Mouse (Mus musculus) retina, embryonic 14.5 days (tissue): ENCODE results near the gene Gatad2b.

ENCODE experiments used
- DNase-seq: peaks from one replicate; pipeline ENCODE4 v3.0.0-alpha.2; 2015; ENCODE audit warnings: low spot score

Gene Gatad2b

DNA sequence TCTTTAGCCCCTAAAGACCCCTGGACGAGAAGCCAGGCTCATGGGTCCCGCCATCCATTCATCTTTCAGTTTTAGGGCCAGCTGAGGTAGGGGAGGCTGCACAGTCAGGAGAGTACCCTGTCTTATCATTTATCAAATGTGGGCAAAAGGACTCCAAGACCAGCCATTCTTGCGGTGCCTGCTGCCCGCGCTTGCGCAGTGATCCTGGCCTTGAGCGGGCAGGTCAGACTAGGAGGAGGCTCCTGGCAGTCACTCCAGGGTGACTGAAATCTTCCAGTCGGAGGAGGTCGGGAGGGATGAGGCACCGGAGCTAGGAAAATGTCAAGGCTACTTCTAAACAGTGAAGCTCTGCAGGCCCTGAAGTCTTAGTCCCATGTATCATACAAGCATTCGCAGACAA is 88.7 kb downstream of the Gatad2b start:
- DNase-seq, result no peak

DNA sequence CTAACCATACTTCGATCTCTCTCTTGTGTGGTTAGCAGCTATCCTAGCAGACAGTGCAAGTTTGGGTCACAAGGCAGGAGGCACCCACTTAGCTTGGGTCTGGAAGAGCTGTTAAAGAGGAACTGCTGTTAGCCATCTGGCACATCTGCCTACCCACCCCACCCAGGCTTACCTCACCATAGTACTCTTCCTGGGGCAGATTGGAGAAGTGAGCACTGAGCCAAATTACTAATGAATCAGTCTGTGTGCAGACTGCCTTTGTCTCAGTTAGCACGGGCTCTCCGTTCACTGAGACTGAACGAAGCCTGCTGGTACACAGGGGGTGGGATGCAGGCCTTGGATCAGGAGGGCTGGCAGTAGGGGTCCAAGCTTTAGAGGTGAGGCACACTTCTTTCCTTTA is 90.7 kb downstream of the Gatad2b start:
- no peak for DNase-seq

DNA sequence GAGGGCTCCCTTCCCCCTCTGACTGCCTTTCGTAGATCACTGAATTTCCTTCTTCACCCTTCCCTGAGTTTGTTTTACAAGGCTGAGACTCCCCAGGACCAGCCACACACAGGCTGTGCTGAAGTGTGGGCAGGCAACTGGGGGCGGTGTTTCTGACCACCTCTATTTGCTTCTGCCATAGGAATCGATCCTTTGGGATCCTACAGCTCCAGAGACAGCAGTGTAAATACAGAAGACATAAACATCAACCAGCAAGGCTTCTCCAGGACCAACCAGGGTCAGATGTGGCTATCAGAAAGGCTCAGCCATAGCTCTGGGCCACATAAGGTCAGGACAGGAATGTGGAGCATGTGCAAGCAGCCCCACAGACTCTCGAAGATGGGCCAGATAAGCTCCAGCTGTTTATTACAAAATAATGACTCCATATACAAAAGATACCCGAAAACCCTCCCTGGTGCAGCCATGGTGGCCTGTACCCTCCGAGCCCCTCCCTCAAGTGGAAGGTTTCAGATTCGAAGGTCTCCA is 91.9 kb downstream of the Gatad2b start:
- no peak for DNase-seq

DNA sequence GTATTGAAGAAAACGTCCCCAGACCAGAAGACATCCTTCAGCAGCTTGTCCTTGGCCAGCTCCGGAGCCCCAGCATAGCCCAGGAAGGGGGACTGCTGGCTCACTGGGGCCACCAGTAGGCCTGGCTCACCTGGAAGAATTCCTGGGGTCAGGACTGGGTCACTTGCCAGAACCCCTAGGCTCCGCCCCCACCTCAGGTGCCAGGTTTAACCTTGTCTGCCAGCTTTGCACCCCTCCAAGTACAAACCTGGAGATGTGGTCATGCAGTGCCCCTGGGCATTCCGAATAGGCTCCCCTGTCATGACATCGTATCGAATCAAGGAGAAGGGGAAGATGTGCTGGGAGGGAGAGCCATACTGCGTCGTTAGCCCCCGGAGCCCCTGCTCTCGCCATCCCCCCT is 93.8 kb downstream of the Gatad2b start:
- DNase-seq, result no peak

DNA sequence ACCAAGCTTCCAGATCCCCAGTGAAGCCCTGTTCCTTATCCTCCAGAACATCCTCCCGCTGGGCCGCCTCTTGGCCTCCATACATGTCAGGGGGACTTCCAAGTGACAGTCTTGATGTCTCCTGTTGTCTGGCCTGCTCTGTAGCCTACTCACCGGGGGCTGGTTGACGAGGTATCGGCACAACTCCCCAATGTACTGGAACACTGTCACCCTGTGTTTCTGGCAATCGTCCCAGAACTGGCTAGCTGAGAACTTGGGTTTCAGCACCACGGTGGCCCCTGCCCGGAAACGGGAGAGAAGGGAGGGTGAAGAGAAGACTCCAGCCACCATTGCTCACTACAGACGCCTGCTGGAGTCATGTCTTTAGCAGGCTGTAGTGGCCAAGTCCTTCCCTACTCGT is 94.5 kb downstream of the Gatad2b start:
- DNase-seq, result no peak

DNA sequence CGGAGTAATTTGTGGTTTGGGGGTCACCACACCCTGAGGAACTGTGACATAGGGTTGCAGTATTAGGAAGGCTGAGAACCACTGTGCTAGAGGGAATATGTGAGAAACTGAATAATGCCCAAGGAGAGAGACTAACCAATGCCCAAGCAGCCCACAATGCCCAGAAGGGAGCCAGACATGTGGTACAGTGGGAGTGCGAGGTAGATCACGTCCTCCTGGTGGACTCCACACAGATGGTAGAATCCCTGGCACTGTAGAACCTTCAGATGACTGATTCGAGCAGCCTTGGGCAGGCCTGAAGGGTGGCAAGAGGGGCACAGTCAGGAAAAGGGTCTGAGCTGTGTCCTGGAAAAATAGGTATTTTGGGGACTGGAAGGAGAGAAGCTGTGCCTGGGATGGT is 95.2 kb downstream of the Gatad2b start:
- no peak for DNase-seq

DNA sequence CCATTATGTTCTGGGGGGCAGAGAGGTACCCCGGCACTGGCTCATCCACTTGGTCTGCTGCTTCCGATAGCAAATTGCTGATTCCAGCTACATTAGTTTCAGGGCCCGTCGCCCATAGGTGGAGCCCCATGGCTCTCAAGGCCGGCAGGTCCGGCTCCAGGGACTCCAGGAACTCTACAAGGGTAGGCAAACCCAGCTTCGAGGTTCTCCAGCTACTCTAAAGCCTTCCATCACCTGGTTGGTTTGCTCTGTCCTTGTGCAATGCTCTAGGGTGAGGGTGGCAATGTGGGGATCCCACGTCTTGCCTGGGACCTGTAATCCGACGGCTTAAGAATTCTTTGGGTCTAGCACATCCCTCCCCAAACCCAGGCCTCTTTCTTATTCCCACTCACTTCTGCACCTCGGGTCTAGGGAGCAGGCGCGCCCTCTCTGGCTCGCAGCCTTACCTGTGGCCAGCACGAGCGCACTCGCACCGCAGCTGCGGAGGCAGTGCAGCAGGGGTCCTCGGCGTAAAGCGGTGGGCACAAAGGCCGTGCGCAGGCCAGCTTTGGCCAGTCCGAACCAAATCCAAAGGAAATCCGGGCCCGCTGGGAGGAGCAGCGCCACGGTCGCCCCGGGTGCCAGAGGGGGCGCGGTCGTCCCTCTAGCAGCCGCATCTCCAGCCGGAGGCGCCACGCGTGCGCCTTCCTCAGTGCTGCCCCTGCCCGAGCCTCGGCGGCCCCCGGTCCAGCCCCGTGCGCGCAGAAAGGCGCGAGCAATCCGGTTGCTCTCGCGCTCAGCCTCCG is 95.9 kb downstream of the Gatad2b start:
- DNase-seq, result peak; percentile 71

DNA sequence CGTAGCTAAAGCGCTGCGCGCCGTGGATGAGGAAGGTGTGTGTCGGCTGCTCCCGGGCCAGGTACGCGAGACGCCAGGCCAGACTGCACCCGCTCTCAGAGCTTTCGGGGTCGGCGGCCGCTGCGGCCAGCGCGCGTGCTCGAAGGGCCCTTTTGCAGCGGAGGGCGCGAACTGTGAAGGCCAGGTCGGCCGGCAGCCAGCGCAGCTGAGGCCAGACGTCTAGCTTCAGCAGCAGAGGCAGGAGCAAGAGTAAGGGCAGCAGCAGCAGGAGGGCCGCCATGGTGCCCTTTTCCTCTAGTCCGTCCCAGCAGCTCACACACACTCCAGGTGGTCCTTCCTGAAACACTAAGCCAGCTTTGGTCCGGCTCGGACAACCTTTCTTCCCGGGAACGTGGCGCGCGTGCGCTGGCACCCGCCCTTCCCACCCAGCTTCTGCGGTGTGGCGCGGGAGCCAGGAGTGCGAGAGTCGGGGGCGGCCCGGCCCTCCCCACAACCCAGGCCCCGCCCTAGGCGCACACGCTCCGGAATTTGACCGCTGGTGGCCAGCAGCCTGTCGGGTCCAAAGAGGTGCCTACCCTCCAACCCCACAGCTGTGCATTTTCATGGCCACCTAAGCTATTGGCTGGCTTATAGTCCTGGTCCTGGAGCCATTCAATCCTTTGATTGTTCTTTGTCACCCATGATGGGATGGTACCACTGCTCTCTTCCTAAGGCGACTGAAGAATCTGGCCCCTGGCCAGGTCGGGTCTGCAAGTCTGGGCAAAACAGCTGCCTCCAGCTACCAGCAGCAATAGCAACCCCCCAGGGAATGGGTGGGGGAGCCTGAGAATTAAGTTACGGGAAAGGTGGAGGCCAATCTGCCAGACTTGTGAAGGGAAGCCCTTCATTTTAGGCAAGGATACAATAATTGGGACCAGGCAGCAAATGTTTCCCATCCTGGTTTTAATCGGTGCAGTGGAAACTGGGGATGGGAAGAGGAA is 96.8 kb downstream of the Gatad2b start, which contains the start of gene Slc27a3:
Gene Slc27a3 (minus strand): TSS at position 428 of the 980 bp plus-strand sequence.
- DNase-seq, result peak; percentile 62

DNA sequence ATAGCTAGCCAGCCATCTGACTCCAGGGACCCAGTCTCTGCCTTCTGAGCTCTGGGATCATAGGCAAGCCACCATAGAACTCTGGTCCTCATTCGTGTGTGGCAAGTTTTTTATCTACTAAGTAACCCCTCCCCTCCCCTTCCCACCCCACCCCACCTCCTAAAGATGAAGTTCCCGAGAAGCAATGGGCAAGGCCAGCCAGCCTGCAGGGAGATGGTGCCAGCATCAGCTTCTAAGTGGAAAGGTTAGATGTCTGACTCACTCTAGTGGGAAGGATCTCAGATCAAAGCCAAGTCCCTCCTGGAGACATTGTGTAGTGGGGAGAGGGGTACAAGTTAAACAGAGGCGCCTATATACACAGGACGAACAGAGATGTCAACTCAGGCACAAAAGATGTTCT is 98.0 kb downstream of the Gatad2b start:
- no peak for DNase-seq

DNA sequence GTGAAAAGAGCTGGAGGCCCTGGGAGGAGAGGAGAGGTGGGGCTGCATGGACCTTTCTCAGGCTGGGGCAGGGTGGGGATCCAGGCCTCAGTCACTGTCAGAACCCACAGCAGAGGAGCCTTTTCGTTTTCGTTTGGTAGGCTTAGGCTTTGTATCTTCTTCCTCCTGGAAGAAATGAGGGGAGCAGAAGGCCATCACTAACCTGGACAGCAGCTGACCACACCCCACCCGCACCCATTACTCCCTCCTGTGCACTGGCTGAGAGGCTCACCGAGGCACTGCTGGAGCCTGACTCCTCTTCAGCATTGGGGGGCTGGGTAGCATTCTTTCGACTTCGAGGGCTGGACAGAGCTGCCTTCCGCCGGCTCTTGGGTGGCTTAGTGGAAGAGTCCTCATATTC is 99.0 kb downstream of the Gatad2b start:
- DNase-seq, result no peak

DNA sequence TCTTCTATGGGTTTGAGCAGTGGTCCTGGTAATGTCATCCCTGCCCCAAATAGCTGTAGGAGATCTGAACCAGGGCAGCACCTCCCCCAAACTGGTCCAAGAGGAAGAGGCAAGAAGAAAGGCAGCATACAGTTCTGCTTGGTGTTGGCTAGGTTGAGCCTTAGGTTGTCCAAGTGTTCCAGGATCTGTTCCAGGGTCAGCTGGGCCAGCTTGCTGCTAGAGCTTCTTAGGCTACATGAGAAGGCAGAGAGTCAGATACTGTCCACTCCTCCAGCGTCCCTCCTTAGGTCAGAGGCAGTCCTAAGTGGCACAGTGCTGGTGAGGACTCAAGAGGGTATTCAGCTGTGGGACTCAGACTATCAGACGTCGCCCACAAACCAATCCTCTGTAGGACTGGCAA is 99.7 kb downstream of the Gatad2b start:
- no peak for DNase-seq

DNA sequence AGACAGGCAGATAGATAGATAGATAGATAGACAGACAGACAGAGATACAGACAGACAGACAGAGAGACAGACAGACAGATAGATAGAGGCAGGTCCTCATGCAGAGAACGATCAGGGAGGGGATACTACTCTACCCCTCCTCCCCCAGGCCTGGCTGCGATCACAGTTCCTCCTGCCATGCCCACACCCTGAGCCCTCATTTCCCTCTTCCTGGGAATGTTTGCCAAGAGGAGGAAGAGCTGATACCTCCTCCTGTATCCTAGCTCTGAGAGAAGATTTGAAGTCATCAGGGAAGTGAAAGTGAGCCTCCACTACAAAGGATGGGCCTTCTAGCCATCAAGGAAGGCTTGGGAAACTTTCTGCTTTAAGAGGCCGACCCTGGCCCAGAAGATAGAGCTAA is 102.7 kb downstream of the Gatad2b start:
- no peak for DNase-seq

DNA sequence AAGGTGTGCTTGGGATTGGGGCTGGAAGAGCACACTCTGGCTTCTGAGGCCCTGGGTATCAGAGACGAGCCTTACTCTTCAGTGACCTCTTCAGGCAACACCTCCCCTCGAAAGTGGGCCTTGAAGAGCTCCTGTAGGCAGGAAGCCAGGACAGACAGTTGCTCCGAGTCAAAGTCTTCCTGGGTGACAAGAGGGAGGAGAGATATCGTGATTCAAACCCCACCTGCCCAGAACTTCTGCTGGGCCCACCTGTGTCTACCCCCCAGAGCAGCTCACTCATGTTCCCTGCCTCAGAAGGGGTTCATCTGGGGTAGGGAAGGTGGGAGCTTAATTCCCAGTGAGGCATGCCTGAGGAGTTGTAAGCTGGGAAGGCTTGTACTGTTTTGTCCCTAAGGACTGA is 108.0 kb downstream of the Gatad2b start:
- no peak for DNase-seq

DNA sequence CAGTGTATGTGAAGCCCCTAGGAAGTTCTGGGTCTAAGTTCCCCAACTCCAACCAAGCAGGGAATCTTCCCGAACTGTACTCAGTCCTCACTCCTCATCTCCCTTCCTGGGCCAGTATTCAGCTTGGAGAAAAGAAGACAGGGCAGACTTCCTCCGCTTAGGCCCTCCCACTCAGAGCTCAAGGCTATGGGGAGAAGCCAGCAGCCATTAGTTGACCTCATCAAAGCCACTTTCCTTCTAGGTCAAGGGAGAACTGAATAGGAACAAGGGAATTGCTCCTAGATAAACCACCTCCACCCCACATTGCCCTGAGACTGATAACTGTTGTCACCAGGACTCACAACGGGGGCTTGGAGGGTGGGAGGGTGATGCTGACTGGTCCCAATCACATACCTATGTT is 111.1 kb downstream of the Gatad2b start:
- DNase-seq, result no peak

DNA sequence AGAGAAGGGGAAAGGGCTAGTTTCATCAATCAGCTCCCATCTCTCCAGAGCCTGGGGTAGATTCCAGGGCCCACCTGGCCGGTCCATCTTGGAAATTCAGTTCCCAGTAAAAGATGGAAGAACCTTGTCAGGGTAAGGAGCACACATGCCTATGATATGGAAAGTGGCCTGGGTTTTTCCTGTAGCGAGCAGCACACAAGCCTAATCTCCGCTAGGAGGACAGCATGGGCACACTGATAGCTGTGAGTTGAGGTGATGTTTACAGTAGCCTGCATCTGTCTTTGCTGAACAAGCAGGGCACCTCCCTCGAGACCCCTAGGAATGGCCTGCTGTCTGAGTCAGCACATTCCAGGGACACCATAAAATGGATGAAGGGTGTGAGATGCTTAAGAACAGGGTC is 111.6 kb downstream of the Gatad2b start:
- DNase-seq, result no peak

DNA sequence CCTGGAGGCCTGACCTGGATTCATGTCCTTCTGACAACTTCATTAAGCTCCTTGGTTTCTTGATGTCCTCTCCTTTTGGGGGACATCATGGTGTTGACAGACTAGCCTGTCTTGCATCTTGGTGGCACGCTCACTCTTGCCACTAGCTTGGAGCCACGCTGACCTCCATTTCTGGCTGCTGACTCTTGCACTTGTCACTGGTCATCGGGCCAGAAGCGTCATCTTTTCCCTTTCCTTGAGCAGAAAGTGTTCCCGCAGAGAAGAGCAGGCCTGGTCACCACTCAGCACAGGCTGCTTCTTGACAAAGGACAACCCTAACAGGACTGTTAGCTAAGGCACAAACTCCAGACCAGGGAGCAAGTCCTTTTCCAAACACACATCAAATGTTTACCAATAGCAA is 113.4 kb downstream of the Gatad2b start:
- no peak for DNase-seq

DNA sequence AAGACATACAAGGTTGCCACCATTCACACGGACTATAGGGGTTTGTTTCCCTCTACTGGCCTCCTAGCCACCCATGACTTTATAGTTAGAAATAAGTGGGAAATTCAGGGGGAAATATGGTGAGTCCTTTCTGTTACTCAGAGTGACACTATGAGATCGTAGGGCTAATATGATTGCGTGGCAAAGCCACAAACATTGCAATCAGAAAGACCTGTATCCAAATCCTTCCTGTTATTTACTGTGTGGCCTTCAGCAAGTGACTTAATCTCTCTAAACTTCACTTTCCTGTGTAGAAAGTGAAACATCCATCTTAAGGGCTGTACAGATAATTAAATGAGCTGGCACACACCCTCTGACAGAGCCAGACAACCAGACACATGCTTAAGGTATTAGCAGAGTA is 115.7 kb downstream of the Gatad2b start:
- DNase-seq, result no peak

DNA sequence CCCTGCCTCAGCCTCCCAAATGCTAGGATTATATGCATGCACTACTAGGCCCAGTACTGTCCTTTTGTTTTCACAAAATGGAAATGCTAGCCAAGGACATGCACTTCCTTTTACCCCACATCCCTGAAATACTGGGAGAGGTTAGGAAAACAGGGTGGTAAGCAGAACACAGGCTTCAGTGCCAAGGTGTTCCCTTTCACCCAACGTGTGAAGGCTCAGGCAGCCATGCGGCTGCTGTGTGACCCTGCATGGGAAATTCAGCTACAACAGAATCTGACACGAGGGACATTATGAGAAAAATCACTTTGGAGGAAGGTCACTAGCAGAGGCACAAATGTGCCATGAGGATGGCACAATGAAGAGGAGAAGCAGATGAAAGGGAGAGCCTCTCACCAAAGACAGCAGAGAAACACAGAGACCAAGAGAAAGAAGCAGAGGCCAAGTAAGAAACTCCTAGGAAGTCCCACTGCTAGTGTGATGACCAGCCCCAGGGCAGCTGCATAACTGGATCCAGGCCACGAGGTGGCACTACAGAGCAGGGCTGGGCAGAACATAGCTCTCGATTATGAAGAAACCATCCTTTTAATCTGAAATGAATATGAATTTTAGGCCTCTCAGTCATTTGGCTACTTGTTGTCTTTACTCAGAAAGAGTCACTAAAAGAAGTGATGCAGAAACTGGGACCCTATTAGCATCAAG is 119.5 kb downstream of the Gatad2b start:
- peak; percentile 86 for DNase-seq

DNA sequence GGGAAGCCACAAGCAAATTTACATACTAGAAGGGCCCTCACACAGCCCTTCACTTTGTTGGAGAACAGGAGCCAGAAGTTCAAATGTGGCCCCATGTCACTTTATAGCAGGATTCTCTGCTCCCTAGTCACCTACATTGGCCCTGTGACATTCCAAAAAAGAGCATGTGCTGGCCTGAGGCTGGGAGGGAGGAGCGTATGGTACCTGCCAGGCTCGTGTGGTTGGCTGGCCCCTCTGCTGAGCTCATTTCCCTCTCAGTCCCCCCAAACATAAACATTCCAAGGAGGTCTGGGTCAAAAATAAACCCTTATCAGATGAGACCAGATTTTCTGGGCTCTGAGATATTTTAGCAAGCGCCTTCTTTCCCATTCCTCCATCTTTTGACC is 120.0 kb downstream of the Gatad2b start:
- DNase-seq, result no peak
